Mouse (Mus musculus) limb, embryonic 10.5 days (tissue): ENCODE measurements around the gene Dtd2. TPM values are rescaled to one million over a fixed set of nuclear protein-coding genes. Genes with fewer than 3 reads are reported as not detected.

Experiments
- DNase-seq: peaks from one replicate; pipeline ENCODE4 v3.0.0-alpha.2; 2017; ENCODE audit warnings: low spot score
- H3K27ac ChIP-seq: fragments of 300-500 bp; sonication (generic); 2 replicates; pipeline ENCODE4 v1.5.1; 2016; ENCODE audit warnings: mild to moderate bottlenecking
- H3K27me3 ChIP-seq: fragments of 300-500 bp; sonication (generic); 2 replicates; pipeline ENCODE4 v1.6.1; 2016; ENCODE audit warnings: low read depth, mild to moderate bottlenecking; ENCODE audit not compliant: poor library complexity, severe bottlenecking
- H3K36me3 ChIP-seq: fragments of 300-500 bp; sonication (generic); 2 replicates; pipeline ENCODE4 v1.6.1; 2016; ENCODE audit warnings: mild to moderate bottlenecking, moderate library complexity
- H3K4me1 ChIP-seq: fragments of 300-500 bp; sonication (generic); 2 replicates; pipeline ENCODE4 v1.6.1; 2016
- H3K4me3 ChIP-seq: fragments of 300-500 bp; sonication (generic); 2 replicates; pipeline ENCODE4 v1.5.1; 2016; ENCODE audit warnings: mild to moderate bottlenecking, moderate library complexity
- H3K9me3 ChIP-seq: fragments of 300-500 bp; sonication (generic); replicated peaks from 2 replicates; pipeline ENCODE4 v1.6.1; 2016; ENCODE audit warnings: mild to moderate bottlenecking
- WGBS: fragments of 180-500 bp; shearing (Covaris S2); methylation state at CpG from one replicate; pipeline ENCODE4 v1.1.7; 2016; 5-methylcytosine and 5-hydroxymethylcytosine counted together
- polyA plus RNA-seq: library from polyadenylated mRNA; unstranded; fragments of >200 nt; fragmentation: Nextera tagmentation; extraction: Ambion mirVana; gene quantifications from 2 replicates; pipeline ENCODE4 v1.2.1, GENCODE M21; 2016

The Dtd2 gene
- polyA plus RNA-seq, 1 experiment from 2014 or later: 21.1 TPM

- Histone ChIP-seq H3K36me3 (no peaks in the 10 kb centered on the region), H3K4me1 (peaks cover 11% of the 10 kb centered on the region), H3K4me3 (no peak overlapping the region), H3K27me3 (no peaks in the 10 kb centered on the region), H3K27ac (no peak overlapping the region), H3K9me3 (no peaks in the 10 kb centered on the region)
- no peak for DNase-seq
- WGBS: 80% methylated on average over 15 of the region's 15 CpGs
Observed at GRCm38 (mm10) chr12:52009928-52010629, 3.8 kb upstream of the Dtd2 start.

DNA sequence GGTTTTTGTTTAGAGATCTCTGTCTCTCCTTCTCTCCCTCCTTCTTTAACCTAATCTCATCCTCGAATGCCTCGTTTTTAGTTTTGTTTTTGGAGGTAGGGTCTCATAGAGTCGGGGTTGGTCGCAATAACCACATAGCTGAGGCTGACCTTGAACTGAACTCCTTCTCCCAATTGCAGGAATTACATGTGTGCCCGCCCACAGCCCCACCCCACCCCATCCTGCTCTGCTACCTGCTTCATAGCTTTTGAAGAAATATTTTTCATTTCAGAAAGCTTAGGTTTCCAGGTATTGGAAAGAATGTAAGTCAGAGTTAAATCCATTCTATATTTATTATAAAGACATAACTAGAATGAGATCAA lies 313 bp upstream of the Dtd2 start:
- peaks cover 5% of the 10 kb centered on the region; the same call in 1 of the 2 replicates for H3K36me3 ChIP-seq
- peak overlapping the region; percentile 76 for H3K4me3 ChIP-seq
- peak overlapping the region; percentile 89 for H3K27ac ChIP-seq
- H3K9me3 ChIP-seq: no peaks in the 10 kb centered on the region
- 51% methylated on average over 5 of the region's 5 CpGs for WGBS
- no peak for DNase-seq
- H3K4me1 ChIP-seq: peaks cover 4% of the 10 kb centered on the region; the same call in 1 of the 2 replicates
- no peaks in the 10 kb centered on the region for H3K27me3 ChIP-seq

GRCm38 (mm10) chr12:52002746-52003145 lies 3.6 kb downstream of the Dtd2 start:
- WGBS: 91% methylated on average over 3 of the region's 3 CpGs
- no peak for DNase-seq
- peaks cover 4% of the 10 kb centered on the region; the same call in 1 of the 2 replicates for H3K4me1 ChIP-seq
- no peaks in the 10 kb centered on the region for H3K9me3 ChIP-seq
- peaks cover 22% of the 10 kb centered on the region for H3K36me3 ChIP-seq
- H3K27me3 ChIP-seq: no peaks in the 10 kb centered on the region
- no peak overlapping the region for H3K27ac ChIP-seq
- no peak overlapping the region for H3K4me3 ChIP-seq

GRCm38 (mm10) chr12:52001544-52001943 lies 4.8 kb downstream of the Dtd2 start:
- Histone ChIP-seq H3K4me3 (no peak overlapping the region), H3K4me1 (peaks cover 4% of the 10 kb centered on the region; the same call in 1 of the 2 replicates), H3K36me3 (peaks cover 25% of the 10 kb centered on the region), H3K27me3 (no peaks in the 10 kb centered on the region), H3K27ac (no peak overlapping the region), H3K9me3 (no peaks in the 10 kb centered on the region)
- DNase-seq: no peak
- 41% methylated on average over 4 of the region's 4 CpGs for WGBS

DNA sequence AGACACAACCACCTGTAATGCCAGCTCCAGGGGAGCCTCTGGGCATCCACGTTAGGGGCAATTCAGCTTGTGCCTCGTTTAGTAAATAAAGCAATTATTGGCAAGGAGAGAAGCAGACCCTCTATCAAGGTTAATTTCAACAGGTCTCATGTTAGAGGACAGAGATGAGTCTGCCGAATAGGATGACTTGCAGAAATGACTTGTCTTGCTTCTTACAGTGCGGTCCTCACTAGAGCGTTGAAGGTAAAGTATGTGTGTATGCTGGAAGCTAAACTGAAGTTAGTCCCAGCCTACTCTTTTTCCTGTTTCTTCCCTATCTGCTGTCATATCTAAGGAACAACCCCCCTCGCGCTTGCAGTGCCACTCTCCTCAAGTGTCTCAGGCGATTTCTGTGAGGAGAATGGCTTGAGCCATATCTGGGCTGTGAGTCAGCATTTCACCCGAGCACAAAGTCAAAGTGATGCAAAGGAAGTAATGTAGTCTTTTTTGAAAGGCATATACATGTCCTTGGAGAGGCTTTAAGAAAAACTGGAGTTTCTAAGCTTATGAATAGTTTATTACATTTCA lies 7.9 kb downstream of the Dtd2 start:
- H3K27ac ChIP-seq: no peak overlapping the region
- no peak for DNase-seq
- WGBS: 89% methylated on average over 9 of the region's 9 CpGs
- H3K36me3 ChIP-seq: peaks cover 45% of the 10 kb centered on the region
- H3K4me3 ChIP-seq: no peak overlapping the region
- H3K9me3 ChIP-seq: no peaks in the 10 kb centered on the region
- H3K4me1 ChIP-seq: no peaks in the 10 kb centered on the region
- no peaks in the 10 kb centered on the region for H3K27me3 ChIP-seq

GRCm38 (mm10) chr12:51995738-51996536 lies 10.4 kb downstream of the Dtd2 start:
- no peak for DNase-seq
- Histone ChIP-seq H3K27ac (no peak overlapping the region), H3K9me3 (no peaks in the 10 kb centered on the region), H3K4me3 (no peak overlapping the region), H3K27me3 (no peaks in the 10 kb centered on the region), H3K4me1 (no peaks in the 10 kb centered on the region), H3K36me3 (peaks cover 45% of the 10 kb centered on the region)
- 83% methylated on average over 1 of the region's 1 CpGs for WGBS

GRCm38 (mm10) chr12:51990629-51991028 lies 15.7 kb downstream of the Dtd2 start:
- WGBS: 86% methylated on average over 2 of the region's 2 CpGs
- H3K36me3 ChIP-seq: peaks cover 20% of the 10 kb centered on the region
- H3K27ac ChIP-seq: no peak overlapping the region
- no peaks in the 10 kb centered on the region for H3K9me3 ChIP-seq
- no peak for DNase-seq
- no peaks in the 10 kb centered on the region for H3K27me3 ChIP-seq
- H3K4me3 ChIP-seq: no peak overlapping the region
- H3K4me1 ChIP-seq: no peaks in the 10 kb centered on the region

- H3K27ac ChIP-seq: no peak overlapping the region
- no peak overlapping the region for H3K4me3 ChIP-seq
- H3K27me3 ChIP-seq: no peaks in the 10 kb centered on the region
- H3K36me3 ChIP-seq: no peaks in the 10 kb centered on the region
- DNase-seq: no peak
- H3K9me3 ChIP-seq: no peaks in the 10 kb centered on the region
- WGBS: 89% methylated on average over 5 of the region's 5 CpGs
- H3K4me1 ChIP-seq: no peaks in the 10 kb centered on the region
Observed at GRCm38 (mm10) chr12:51988536-51988935, 17.8 kb downstream of the Dtd2 start.

DNA sequence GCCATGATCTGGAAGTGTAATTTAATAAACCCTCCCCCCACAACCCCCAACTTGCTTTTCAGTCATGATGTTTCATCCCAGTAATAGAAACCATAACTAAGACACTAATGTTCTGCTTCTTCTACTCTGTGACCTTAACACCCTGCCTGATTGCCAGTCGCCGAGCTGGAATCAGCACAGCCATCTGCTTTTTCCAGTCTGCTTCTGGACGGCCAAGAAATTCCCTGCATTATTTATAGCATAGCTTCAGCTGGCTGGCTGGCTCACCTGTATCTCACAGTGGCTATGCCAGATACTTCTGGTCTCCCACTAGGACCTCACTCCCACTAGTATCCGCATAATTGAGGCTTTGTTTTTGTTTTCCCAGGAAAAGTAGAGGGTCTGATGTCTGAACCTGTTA lies 20.5 kb downstream of the Dtd2 start:
- no peak for DNase-seq
- 76% methylated on average over 4 of the region's 4 CpGs for WGBS
- Histone ChIP-seq H3K9me3 (no peaks in the 10 kb centered on the region), H3K36me3 (no peaks in the 10 kb centered on the region), H3K4me1 (no peaks in the 10 kb centered on the region), H3K27ac (no peak overlapping the region), H3K4me3 (no peak overlapping the region), H3K27me3 (no peaks in the 10 kb centered on the region)

DNA sequence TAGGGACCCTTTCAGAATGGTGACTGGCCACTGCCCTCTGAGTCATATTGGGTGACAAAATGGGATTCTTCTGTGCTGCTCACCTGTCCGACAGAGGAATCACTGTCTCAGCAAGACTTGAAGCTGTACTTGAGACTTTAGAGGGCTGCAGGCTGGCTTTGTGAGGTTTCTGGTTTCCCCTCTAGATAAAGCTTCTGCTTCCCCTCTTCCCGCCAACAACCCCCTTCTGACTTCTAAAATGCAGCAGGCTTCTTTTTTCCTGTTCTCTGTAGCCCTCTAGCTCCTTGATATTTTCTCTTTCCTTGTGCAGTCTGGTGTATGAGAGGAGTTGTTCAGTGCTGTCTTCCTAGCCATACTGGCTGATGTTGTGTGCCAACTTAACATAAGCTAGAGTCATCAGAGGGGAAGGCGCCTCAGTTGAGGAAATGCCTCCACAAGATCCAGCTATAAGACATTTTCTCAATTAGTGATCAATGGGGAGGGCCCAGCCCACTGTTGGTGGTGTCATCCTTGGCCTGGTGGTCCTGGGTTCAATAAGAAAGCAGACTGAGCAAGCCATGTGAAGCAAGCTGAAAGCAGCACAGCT lies 21.0 kb downstream of the Dtd2 start:
- no peaks in the 10 kb centered on the region for H3K36me3 ChIP-seq
- H3K27ac ChIP-seq: no peak overlapping the region
- H3K27me3 ChIP-seq: no peaks in the 10 kb centered on the region
- DNase-seq: no peak
- H3K4me1 ChIP-seq: no peaks in the 10 kb centered on the region
- H3K9me3 ChIP-seq: no peaks in the 10 kb centered on the region
- H3K4me3 ChIP-seq: no peak overlapping the region
- 88% methylated on average over 3 of the region's 3 CpGs for WGBS

DNA sequence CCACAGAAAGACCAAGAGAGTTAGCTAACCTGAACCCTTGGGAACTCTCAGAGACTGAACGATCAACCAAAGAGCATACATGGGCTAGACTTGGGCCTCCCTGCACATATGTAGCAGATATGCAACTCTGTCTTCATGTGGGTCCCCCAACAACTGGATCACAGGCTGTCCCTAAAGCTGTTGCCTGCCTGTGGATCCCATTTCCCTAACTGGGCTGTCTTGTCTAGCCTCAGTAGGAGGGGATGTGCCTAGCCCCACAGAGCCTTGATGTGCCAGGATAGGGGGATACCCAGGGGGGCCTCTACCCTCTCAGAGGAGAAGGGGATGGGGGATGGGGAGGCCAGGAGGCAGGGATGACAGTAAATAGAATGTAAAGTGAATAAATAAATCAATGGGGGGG lies 22.7 kb downstream of the Dtd2 start:
- whole genome bisulfite sequencing: 94% methylated on average over 1 of the region's 1 CpGs
- Histone ChIP-seq H3K27ac (no peak overlapping the region), H3K4me3 (no peak overlapping the region), H3K4me1 (no peaks in the 10 kb centered on the region), H3K9me3 (no peaks in the 10 kb centered on the region), H3K27me3 (no peaks in the 10 kb centered on the region), H3K36me3 (no peaks in the 10 kb centered on the region)
- no peak for DNase-seq

GRCm38 (mm10) chr12:51976531-51976930 lies 29.8 kb downstream of the Dtd2 start:
- no peaks in the 10 kb centered on the region for H3K4me1 ChIP-seq
- H3K36me3 ChIP-seq: no peaks in the 10 kb centered on the region
- no peak overlapping the region for H3K27ac ChIP-seq
- H3K4me3 ChIP-seq: no peak overlapping the region
- DNase-seq: no peak
- H3K27me3 ChIP-seq: no peaks in the 10 kb centered on the region
- WGBS: 80% methylated on average over 9 of the region's 9 CpGs
- H3K9me3 ChIP-seq: no peaks in the 10 kb centered on the region

GRCm38 (mm10) chr12:51974381-51974780 lies 31.9 kb downstream of the Dtd2 start:
- WGBS: 83% methylated on average over 1 of the region's 1 CpGs

More at GRCm38 (mm10) chr12:51974381-51974780, 31.9 kb downstream of the Dtd2 start:
- no peaks in the 10 kb centered on the region for H3K27me3 ChIP-seq
- no peaks in the 10 kb centered on the region for H3K36me3 ChIP-seq
- H3K4me3 ChIP-seq: no peak overlapping the region
- H3K9me3 ChIP-seq: no peaks in the 10 kb centered on the region
- H3K4me1 ChIP-seq: peaks cover 10% of the 10 kb centered on the region
- no peak for DNase-seq
- H3K27ac ChIP-seq: no peak overlapping the region
